Mouse (Mus musculus) megakaryocyte, embryonic 14.5 days (primary cell): ENCODE results near the gene Reep3. TPM values are rescaled to one million over a fixed set of nuclear protein-coding genes. Genes with fewer than 3 reads are reported as not detected.

Experiments used
- H3K27me3 ChIP-seq: replicated peaks from 2 replicates; pipeline ENCODE3; 2012; ENCODE audit warnings: inconsistent platforms
- H3K36me3 ChIP-seq: replicated peaks from 2 replicates; pipeline ENCODE3; 2012; ENCODE audit warnings: low read length, inconsistent platforms, mixed read lengths
- H3K4me1 ChIP-seq: 2 replicates; pipeline ENCODE4 v1.6.1; 2012; ENCODE audit warnings: inconsistent platforms
- H3K4me3 ChIP-seq: replicated peaks from 2 replicates; pipeline ENCODE3; 2012; ENCODE audit warnings: moderate library complexity, mild to moderate bottlenecking, inconsistent platforms
- H3K9me3 ChIP-seq: 2 replicates; pipeline ENCODE4 v1.6.1; 2012; ENCODE audit warnings: inconsistent platforms
- FLI1 ChIP-seq: IDR thresholded peaks from 2 replicates; pipeline ENCODE4 v1.6.1; 2012; ENCODE audit warnings: low read length, inconsistent platforms, mixed read lengths
- GATA1 ChIP-seq: IDR thresholded peaks from 3 replicates; pipeline ENCODE4 v1.6.1; 2012; ENCODE audit warnings: mixed read lengths, low read length, inconsistent platforms, borderline replicate concordance
- polyA plus RNA-seq: library from polyadenylated mRNA; stranded (reverse); fragments of >175 nt; gene quantifications from 2 replicates; pipeline ENCODE4 v1.2.3, GENCODE M21; 2012; ENCODE audit warnings: low replicate concordance; ENCODE audit not compliant: insufficient read depth

The Reep3 gene
- polyA plus RNA-seq, 1 experiment = 0.97 TPM

DNA sequence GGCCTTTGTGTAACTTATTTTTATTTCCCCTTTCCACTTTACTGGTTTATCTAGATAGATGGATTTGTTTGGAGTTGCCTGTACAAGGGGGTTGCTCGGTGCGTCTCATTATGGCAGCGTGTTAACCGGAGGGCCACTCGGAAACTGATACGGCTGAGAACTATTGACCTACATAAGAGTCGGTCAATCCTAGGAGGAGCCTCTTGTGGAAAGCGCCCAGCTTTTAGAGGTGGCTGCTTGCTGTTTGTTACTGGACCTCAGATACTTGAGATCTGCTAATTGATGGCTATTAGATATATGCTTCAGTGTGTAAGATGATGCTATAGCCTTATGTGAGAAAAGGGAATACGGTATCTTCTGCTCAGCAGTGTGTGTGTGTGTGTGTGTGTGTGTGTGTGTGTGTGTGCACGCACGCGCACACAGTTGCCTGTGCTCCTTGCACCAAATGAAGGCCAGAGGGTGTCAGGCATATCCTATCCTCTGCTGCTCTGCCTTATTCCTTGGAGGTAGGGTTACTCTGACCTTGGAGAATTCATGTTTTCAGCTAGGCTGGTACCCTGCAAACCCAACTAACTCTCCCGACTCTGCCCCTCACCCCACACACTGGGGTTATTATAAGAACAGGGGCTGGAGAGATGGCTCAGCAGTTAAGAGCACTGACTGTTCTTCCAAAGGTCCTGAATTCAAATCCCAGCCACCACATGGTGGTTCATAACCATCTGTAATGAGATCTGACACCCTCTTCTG is 2.6 kb upstream of the Reep3 start:
- TF ChIP-seq FLI1 (no peak), GATA1 (no peak)
- Histone ChIP-seq H3K9me3 (no peaks in the 10 kb centered on the region), H3K27me3 (no peaks in the 10 kb centered on the region), H3K4me1 (peaks cover 62% of the 10 kb centered on the region), H3K4me3 (peak overlapping the region; percentile 15), H3K36me3 (peaks cover 17% of the 10 kb centered on the region)

DNA sequence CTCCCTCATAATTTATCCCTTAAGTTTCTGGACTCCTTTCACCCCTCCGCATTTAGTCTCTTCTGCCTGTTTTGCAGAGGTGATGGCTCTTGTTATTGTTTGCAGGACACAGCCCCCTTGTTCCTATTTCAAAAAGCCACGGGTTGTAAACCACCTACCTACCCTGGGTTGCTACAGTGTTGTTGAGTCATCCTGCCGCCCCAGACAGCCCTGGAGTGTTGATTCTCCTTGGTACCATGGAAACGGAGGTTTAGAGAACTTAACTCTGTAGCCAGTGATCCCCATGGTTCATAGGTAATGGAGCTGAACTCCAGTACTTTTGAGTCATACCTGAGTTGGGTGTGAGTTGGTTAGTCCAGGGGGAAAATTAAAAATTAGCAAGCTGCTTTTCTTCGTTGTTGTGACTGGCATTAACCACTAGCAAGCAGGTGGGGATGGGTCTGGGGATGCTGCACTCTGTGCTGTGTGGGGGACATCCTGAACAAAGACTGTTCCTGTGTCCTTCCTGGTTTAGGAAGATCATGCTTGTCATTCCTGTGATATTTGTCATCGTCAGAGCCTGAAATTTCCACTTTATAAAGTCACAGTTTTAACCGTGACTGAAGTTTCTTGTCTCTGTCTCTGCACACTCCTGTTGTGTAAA is 1.8 kb upstream of the Reep3 start:
- Histone ChIP-seq H3K36me3 (peaks cover 23% of the 10 kb centered on the region), H3K4me3 (peak overlapping the region; percentile 75), H3K27me3 (no peaks in the 10 kb centered on the region), H3K4me1 (peaks cover 54% of the 10 kb centered on the region), H3K9me3 (peaks cover 3% of the 10 kb centered on the region; the same call in 1 of the 2 replicates)
- TF ChIP-seq FLI1 (no peak), GATA1 (no peak)

- peaks cover 31% of the 10 kb centered on the region for H3K36me3 ChIP-seq
- H3K9me3 ChIP-seq = peaks cover 12% of the 10 kb centered on the region
- TF ChIP-seq FLI1 = no peak
- TF ChIP-seq GATA1 = no peak
- no peaks in the 10 kb centered on the region for H3K27me3 ChIP-seq
- peak overlapping the region; percentile 99 for H3K4me3 ChIP-seq
- H3K4me1 ChIP-seq = peaks cover 45% of the 10 kb centered on the region
Measured at GRCm38 (mm10) chr10:67097437-67098150, 849 bp upstream of the Reep3 start.

GRCm38 (mm10) chr10:67095798-67096620 is 736 bp downstream of the Reep3 start, which contains the start of gene Jmjd1c:
Gene Jmjd1c, plus strand, starts transcription at chr10:67096125.
- TF ChIP-seq FLI1 = no peak
- no peak for TF ChIP-seq GATA1
- H3K27me3 ChIP-seq = no peaks in the 10 kb centered on the region
- H3K4me3 ChIP-seq = peak within 1 kb of the TSS; percentile 99
- peaks cover 36% of the 10 kb centered on the region for H3K4me1 ChIP-seq
- H3K9me3 ChIP-seq = peaks cover 16% of the 10 kb centered on the region
- peaks cover 30% of the 10 kb centered on the region for H3K36me3 ChIP-seq

DNA sequence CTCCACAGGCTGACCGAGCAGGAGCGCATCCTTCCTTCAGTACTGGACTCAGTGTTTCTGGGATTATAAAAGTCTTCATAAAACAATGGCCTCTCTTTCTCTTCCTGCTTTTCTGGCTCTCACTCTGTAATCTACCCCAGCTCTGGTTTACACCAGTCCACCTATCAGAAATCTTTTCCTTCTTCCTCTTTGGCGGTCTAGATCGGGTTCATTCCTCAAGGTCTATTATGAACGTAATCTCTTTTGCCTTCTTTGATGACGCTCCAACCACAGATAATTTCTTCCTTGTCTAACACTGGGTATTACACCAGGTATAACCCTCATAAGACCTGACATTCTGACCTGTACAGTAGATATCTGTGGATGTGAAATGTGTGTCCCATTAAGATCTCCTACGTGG is 1.8 kb downstream of the Reep3 start:
- H3K9me3 ChIP-seq = peaks cover 16% of the 10 kb centered on the region
- H3K27me3 ChIP-seq = no peaks in the 10 kb centered on the region
- H3K4me3 ChIP-seq = no peak overlapping the region
- H3K4me1 ChIP-seq = peaks cover 27% of the 10 kb centered on the region
- TF ChIP-seq FLI1 = no peak
- TF ChIP-seq GATA1 = no peak
- H3K36me3 ChIP-seq = peaks cover 27% of the 10 kb centered on the region

DNA sequence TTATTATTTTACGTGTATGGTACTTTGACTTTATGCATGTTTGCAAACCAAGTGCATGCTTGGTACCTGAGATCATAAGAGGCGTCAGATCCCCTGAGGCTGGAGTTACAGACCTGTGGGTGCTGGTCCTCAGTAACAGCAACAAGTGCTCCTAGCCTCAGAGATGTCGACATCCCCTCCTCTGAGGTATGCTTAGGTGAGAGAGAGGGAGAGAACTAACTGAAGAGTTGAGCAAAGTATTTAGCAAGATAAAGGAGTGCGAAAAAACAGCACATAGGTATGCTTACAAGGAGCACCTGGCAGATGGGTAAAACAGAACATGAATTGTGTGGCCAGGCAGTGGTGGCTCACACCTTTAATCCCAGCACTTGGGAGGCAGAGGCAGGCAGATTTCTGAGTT is 6.1 kb downstream of the Reep3 start:
- Histone ChIP-seq H3K36me3 (peaks cover 31% of the 10 kb centered on the region), H3K27me3 (no peaks in the 10 kb centered on the region), H3K4me3 (no peak overlapping the region), H3K9me3 (peaks cover 24% of the 10 kb centered on the region), H3K4me1 (peaks cover 8% of the 10 kb centered on the region; the same call in 1 of the 2 replicates)
- TF ChIP-seq GATA1 (no peak), FLI1 (no peak)

DNA sequence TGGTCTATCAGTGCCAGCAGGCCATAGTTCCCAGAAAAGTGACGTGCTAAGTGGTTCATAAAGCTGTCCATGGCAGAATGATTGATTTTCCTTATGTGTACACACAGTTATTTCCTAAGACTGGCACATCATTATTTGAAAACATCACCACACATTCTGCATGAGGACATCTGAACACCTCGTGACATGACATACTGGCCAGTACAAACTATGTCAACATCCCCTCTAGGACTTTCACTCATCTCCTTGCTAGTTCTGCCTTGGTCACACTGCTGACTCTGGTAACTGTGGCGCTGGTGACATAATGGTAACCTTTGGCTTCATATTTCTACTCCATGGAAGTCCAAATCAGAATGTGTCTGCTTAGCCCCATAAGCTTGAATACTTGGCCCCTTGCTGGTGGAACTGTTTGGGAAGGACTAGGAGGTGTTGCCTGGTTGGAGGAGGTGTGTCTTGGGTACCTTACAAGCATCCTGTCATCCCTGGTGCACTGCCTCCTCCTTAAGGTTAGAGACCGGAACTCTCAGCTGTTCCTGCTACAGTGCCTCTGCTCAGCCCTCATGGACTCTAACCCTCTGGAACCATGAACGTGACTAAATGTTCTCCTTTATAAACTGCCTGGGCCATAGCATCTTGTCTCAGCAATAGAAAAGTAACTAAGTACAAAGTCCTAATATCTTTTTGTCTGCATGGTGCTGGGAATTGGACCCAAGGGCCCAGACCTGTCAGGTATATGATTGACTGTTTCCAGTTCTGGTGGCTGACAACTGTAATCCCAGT is 9.1 kb downstream of the Reep3 start:
- Histone ChIP-seq H3K27me3 (no peaks in the 10 kb centered on the region), H3K9me3 (peaks cover 12% of the 10 kb centered on the region), H3K4me1 (peaks cover 8% of the 10 kb centered on the region; the same call in 1 of the 2 replicates), H3K4me3 (no peak overlapping the region), H3K36me3 (peaks cover 13% of the 10 kb centered on the region)
- TF ChIP-seq FLI1 (no peak), GATA1 (no peak)

DNA sequence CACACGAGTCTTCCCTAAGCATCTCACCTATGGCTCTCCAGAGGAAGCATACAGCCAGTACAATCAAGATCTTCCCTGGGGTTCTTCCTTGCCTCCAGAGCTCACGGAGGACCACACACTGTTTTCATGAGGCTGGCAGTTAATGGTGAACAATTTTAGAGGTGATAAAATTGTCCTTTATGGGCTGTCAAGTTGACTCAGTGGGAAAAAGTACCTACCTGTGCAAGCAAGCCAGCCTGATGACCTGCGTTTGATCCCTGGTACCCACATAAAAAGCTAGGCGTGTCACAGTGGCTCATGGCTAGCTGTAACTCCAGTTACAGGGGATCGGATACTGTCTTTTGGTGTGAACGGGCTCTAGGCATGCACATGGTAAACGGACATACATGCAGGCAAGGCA is 10.8 kb downstream of the Reep3 start:
- peaks cover 4% of the 10 kb centered on the region for H3K36me3 ChIP-seq
- peaks cover 8% of the 10 kb centered on the region; the same call in 1 of the 2 replicates for H3K4me1 ChIP-seq
- TF ChIP-seq FLI1 (no peak), GATA1 (no peak)
- no peaks in the 10 kb centered on the region for H3K27me3 ChIP-seq
- peaks cover 7% of the 10 kb centered on the region for H3K9me3 ChIP-seq
- no peak overlapping the region for H3K4me3 ChIP-seq
